ENCODE assay signal across 7 mouse cellular contexts in genomic region chr17:7863745-7864144, GRCm38 (mm10). TPM values are rescaled to one million over a fixed set of nuclear protein-coding genes. Genes with fewer than 3 reads are reported as not detected.
A peak's percentile ranks its signal among the peaks of the same experiment; 100 is the strongest.
DNase-seq lines count a peak whose midpoint lies in the region.

No protein-coding gene starts in this region.

- DNase-seq in ovary, postnatal 10 days (ENCODE audit: low spot score), result peak; percentile 77
- no peak for DNase-seq in ovary, adult 18-20 months (ENCODE audit: low spot score)
- peak; percentile 59 for DNase-seq in adrenal gland, adult 2 months
- DNase-seq in embryo, embryonic 11 days, result peak; percentile 77
- DNase-seq in kidney, adult 9 months, result peak; percentile 56
- DNase-seq in lung, postnatal 10 days, result peak; percentile 79
- peak; percentile 32 to 80 for DNase-seq in spleen, adult 18-20 months

RNA-seq across cellular contexts. Expression of gene Fndc1, which starts 36.6 kb away (rescaled TPM):
- 10 to 100 TPM in 1 of 2 experiments, 1 to 10 TPM in 1; 4.7 to 11.4 TPM for total RNA-seq in adrenal gland, adult 2 months (2021)
- 7.6 and 9.0 TPM in 2 replicates for polyA plus RNA-seq in adrenal gland, adult 2 months (2012; rRNA removed)
